In the genomic region with DNA sequence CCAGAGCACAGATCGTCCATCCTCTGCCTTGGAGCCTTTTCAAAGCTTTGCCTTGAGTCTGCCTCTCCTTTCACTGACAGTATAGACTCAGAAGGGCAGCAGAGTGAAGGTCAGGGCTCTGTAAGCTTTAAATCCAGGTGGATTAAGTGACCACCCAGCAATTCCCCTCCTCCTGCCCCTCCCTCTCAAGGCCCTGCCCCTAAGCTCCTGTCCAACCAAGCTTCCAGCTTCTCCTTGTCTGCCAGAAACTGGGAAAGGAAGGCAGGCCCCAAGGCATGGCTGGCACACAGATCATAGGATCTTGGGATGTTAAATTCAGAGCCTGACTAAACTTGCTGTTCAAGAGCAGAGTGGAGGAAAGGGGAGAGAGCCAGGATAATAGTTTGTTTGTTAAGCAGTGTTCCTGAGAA, we compare ENCODE assay signal across 14 mouse cellular contexts. TPM values are rescaled to one million over a fixed set of nuclear protein-coding genes. Genes with fewer than 3 reads are reported as not detected.
DNase-seq lines count a peak whose midpoint lies in the region; ATAC-seq lines count a peak whose summit lies in the region.
"Had no signal": no experiment of that assay in that cellular context is flagged by ENCODE, and none has a peak within 500 bp of the region (broad histone marks: within the 10 kb centered on the region; RNA-seq: fewer than 3 reads in every experiment).

No protein-coding gene starts in this region.

- H3K36me3 ChIP-seq in intestine, embryonic 16.5 days (ENCODE audit: control insufficient read depth, insufficient read depth, low read length) = no peaks in the 10 kb centered on the region
- H3K36me3 ChIP-seq in intestine, embryonic 15.5 days = no peaks in the 10 kb centered on the region
- no peaks in the 10 kb centered on the region for H3K36me3 ChIP-seq in embryonic facial prominence, embryonic 15.5 days

- peak; percentile 82 for DNase-seq in NIH3T3 (ENCODE audit: low read depth)
- DNase-seq in kidney, postnatal 36 days = peak; percentile 53 to 73
- no peak for DNase-seq in gastrocnemius, postnatal 36 days
- DNase-seq in thymus, postnatal 36 days = no peak
- DNase-seq: lung, adult 2 months; spleen, adult 18-20 months had no signal

- peaks cover 9% of the 10 kb centered on the region for H3K4me1 ChIP-seq in intestine, embryonic 16.5 days (ENCODE audit: control insufficient read depth, insufficient read depth, low read length)
- H3K4me1 ChIP-seq in intestine, embryonic 15.5 days (replicated peaks) = peaks cover 7% of the 10 kb centered on the region; the same call in 1 of the 2 replicates
- peaks cover 27% of the 10 kb centered on the region for H3K4me1 ChIP-seq in embryonic facial prominence, embryonic 15.5 days

- H3K27ac ChIP-seq in intestine, embryonic 16.5 days (ENCODE audit: low read length) = peak overlapping the region; percentile 18; the same call in 1 of the 2 replicates
- H3K27ac ChIP-seq in intestine, embryonic 15.5 days = no peak overlapping the region
- peak overlapping the region; percentile 74 for H3K27ac ChIP-seq in embryonic facial prominence, embryonic 15.5 days (replicated peaks)

- intact Hi-C loops in gastrocnemius, postnatal 36 days (cut with DNase I) = no loop called here

- no peaks in the 10 kb centered on the region for H3K9me3 ChIP-seq in intestine, embryonic 16.5 days (ENCODE audit: control insufficient read depth, low read length)
- no peaks in the 10 kb centered on the region for H3K9me3 ChIP-seq in intestine, embryonic 15.5 days
- no peaks in the 10 kb centered on the region for H3K9me3 ChIP-seq in embryonic facial prominence, embryonic 15.5 days (replicated peaks)

- 32% methylated on average over 1 of the region's 1 CpGs for WGBS in intestine, embryonic 16.5 days
- whole genome bisulfite sequencing in intestine, embryonic 15.5 days = 21% methylated on average over 1 of the region's 1 CpGs
- 26% methylated on average over 1 of the region's 1 CpGs for WGBS in embryonic facial prominence, embryonic 15.5 days

- H3K4me2 ChIP-seq in intestine, embryonic 16.5 days (ENCODE audit: low read depth, low read length) = no peak overlapping the region
- H3K4me2 ChIP-seq in intestine, embryonic 15.5 days (replicated peaks) = no peak overlapping the region
- no peak overlapping the region for H3K4me2 ChIP-seq in embryonic facial prominence, embryonic 15.5 days (replicated peaks)
- H3K4me2 ChIP-seq: heart, embryonic 11.5 days had no signal

- H3K4me3 ChIP-seq in intestine, embryonic 16.5 days (ENCODE audit: low read length) = no peak overlapping the region
- no peak overlapping the region for H3K4me3 ChIP-seq in intestine, embryonic 15.5 days (replicated peaks)
- H3K4me3 ChIP-seq in embryonic facial prominence, embryonic 15.5 days (replicated peaks) = no peak overlapping the region
- H3K4me3 ChIP-seq: myocyte had no signal

- H3K27me3 ChIP-seq in intestine, embryonic 16.5 days (replicated peaks; ENCODE audit: control insufficient read depth, insufficient read depth, low read length) = peaks cover 17% of the 10 kb centered on the region
- peaks cover 18% of the 10 kb centered on the region for H3K27me3 ChIP-seq in intestine, embryonic 15.5 days (replicated peaks)
- peaks cover 22% of the 10 kb centered on the region for H3K27me3 ChIP-seq in embryonic facial prominence, embryonic 15.5 days

- peak overlapping the region; percentile 8; the same call in 1 of the 2 replicates for H3K9ac ChIP-seq in intestine, embryonic 16.5 days (ENCODE audit: low read depth, low read length)
- H3K9ac ChIP-seq in intestine, embryonic 15.5 days = no peak overlapping the region
- H3K9ac ChIP-seq in embryonic facial prominence, embryonic 15.5 days = no peak overlapping the region

- no peak for ATAC-seq in intestine, embryonic 16.5 days
- no peak for ATAC-seq in intestine, embryonic 15.5 days
- no peak for ATAC-seq in embryonic facial prominence, embryonic 15.5 days (ENCODE audit: insufficient number of reproducible peaks, low FRiP score, low TSS enrichment, low read depth)
- no peak for ATAC-seq in megakaryocyte progenitor cell, adult 5-6 weeks (replicated peaks; ENCODE audit: poor library complexity)

RNA-seq across cellular contexts. Expression of a gene that starts 5.1 kb away (rescaled TPM):
- polyA plus RNA-seq in intestine, embryonic 16.5 days (2015; fragmentation: Nextera tagmentation; extraction: Ambion mirVana) = not detected in 2 replicates
- not detected in 2 replicates for polyA plus RNA-seq in intestine, embryonic 15.5 days (2015; fragmentation: Nextera tagmentation; extraction: Ambion mirVana)
- not detected in 2 replicates for polyA plus RNA-seq in embryonic facial prominence, embryonic 15.5 days (2015; fragmentation: Nextera tagmentation; extraction: Ambion mirVana)
- not detected in 2 replicates for total RNA-seq in megakaryocyte progenitor cell, adult 5-6 weeks (2015)
- not detected in 2 replicates for total RNA-seq in megakaryocyte progenitor cell, adult 5-6 weeks (2017)
- total RNA-seq in gastrocnemius, postnatal 36 days (2021) = not detected
- total RNA-seq: layer of hippocampus, postnatal 10 days had no signal
- polyA plus RNA-seq: brain, embryonic 14.5 days; heart, embryonic 11.5 days; lung, adult 2 months; myocyte had no signal

RNA-seq across cellular contexts. Expression of a gene that starts 5.6 kb away (rescaled TPM):
- 0.22 and 0.24 TPM in 2 replicates for polyA plus RNA-seq in intestine, embryonic 16.5 days (2015; fragmentation: Nextera tagmentation; extraction: Ambion mirVana)
- polyA plus RNA-seq in intestine, embryonic 15.5 days (2015; fragmentation: Nextera tagmentation; extraction: Ambion mirVana) = 0.43 TPM in 2 replicates
- 2.2 and 3.4 TPM in 2 replicates for polyA plus RNA-seq in embryonic facial prominence, embryonic 15.5 days (2015; fragmentation: Nextera tagmentation; extraction: Ambion mirVana)
- 19.3 and 27.4 TPM in 2 replicates for total RNA-seq in megakaryocyte progenitor cell, adult 5-6 weeks (2015)
- total RNA-seq in megakaryocyte progenitor cell, adult 5-6 weeks (2017) = 22.7 and 24.4 TPM in 2 replicates
- total RNA-seq in gastrocnemius, postnatal 36 days (2021) = 1 to 10 TPM; 4.6 to 6.1 TPM

RNA-seq across cellular contexts. Expression of a gene that starts 7.3 kb away (rescaled TPM):
- 6.3 and 6.6 TPM in 2 replicates for polyA plus RNA-seq in intestine, embryonic 16.5 days (2015; fragmentation: Nextera tagmentation; extraction: Ambion mirVana)
- 6.2 and 6.3 TPM in 2 replicates for polyA plus RNA-seq in intestine, embryonic 15.5 days (2015; fragmentation: Nextera tagmentation; extraction: Ambion mirVana)
- 19.5 and 19.7 TPM in 2 replicates for polyA plus RNA-seq in embryonic facial prominence, embryonic 15.5 days (2015; fragmentation: Nextera tagmentation; extraction: Ambion mirVana)
- 8.4 and 14.5 TPM in 2 replicates for total RNA-seq in megakaryocyte progenitor cell, adult 5-6 weeks (2015)
- total RNA-seq in megakaryocyte progenitor cell, adult 5-6 weeks (2017) = 20.8 and 29.4 TPM in 2 replicates
- 10 to 100 TPM in 1 of 2 experiments, 1 to 10 TPM in 1; 8.8 to 10.1 TPM for total RNA-seq in gastrocnemius, postnatal 36 days (2021)

RNA-seq across cellular contexts. Expression of a gene that starts 7.9 kb away (rescaled TPM):
- 0.38 and 0.57 TPM in 2 replicates for polyA plus RNA-seq in intestine, embryonic 16.5 days (2015; fragmentation: Nextera tagmentation; extraction: Ambion mirVana)
- 0.16 and 0.78 TPM in 2 replicates for polyA plus RNA-seq in intestine, embryonic 15.5 days (2015; fragmentation: Nextera tagmentation; extraction: Ambion mirVana)
- 0.71 and 0.77 TPM in 2 replicates for polyA plus RNA-seq in embryonic facial prominence, embryonic 15.5 days (2015; fragmentation: Nextera tagmentation; extraction: Ambion mirVana)
- not detected in 2 replicates for total RNA-seq in megakaryocyte progenitor cell, adult 5-6 weeks (2015)
- not detected in 2 replicates for total RNA-seq in megakaryocyte progenitor cell, adult 5-6 weeks (2017)
- total RNA-seq in gastrocnemius, postnatal 36 days (2021) = 10 to 100 TPM; 18.6 to 23.2 TPM

RNA-seq across cellular contexts. Expression of a gene that starts 17.0 kb away (rescaled TPM):
- polyA plus RNA-seq in intestine, embryonic 16.5 days (2015; fragmentation: Nextera tagmentation; extraction: Ambion mirVana) = 159 and 181 TPM in 2 replicates
- polyA plus RNA-seq in intestine, embryonic 15.5 days (2015; fragmentation: Nextera tagmentation; extraction: Ambion mirVana) = 187 and 190 TPM in 2 replicates
- 163 and 173 TPM in 2 replicates for polyA plus RNA-seq in embryonic facial prominence, embryonic 15.5 days (2015; fragmentation: Nextera tagmentation; extraction: Ambion mirVana)
- 187 and 253 TPM in 2 replicates for total RNA-seq in megakaryocyte progenitor cell, adult 5-6 weeks (2015)
- 71.7 and 78.0 TPM in 2 replicates for total RNA-seq in megakaryocyte progenitor cell, adult 5-6 weeks (2017)
- total RNA-seq in gastrocnemius, postnatal 36 days (2021) = 10 to 100 TPM; 13.1 to 15.3 TPM

Comparison
In these comparisons a context has a peak if more than half of its experiments do, and no peak if none do; other contexts are left out.
1. DNase-seq: peak in NIH3T3 (single experiment) and kidney, postnatal 36 days (2 of 2); none in gastrocnemius, postnatal 36 days (0 of 2) and thymus, postnatal 36 days (0 of 2).